In genomic region chr2:158120211-158120610, GRCm38 (mm10) we compare ENCODE assay signal across 25 mouse cellular contexts.
"Had no signal": no experiment of that assay in that cellular context is flagged by ENCODE, and none has a peak within 500 bp of the region (broad histone marks: within the 10 kb centered on the region; RNA-seq: fewer than 3 reads in every experiment).

No protein-coding gene starts in this region.

- H3K27me3 ChIP-seq: heart, embryonic 13.5 days; heart, embryonic 15.5 days; hindbrain, embryonic 12.5 days; intestine, embryonic 15.5 days; limb, embryonic 13.5 days; liver, embryonic 12.5 days had no signal

- H3K9ac ChIP-seq: heart, embryonic 13.5 days; heart, embryonic 15.5 days; hindbrain, embryonic 12.5 days; hindbrain, embryonic 14.5 days; intestine, embryonic 15.5 days; limb, embryonic 13.5 days; liver, embryonic 12.5 days; liver, embryonic 14.5 days had no signal

- H3K27ac ChIP-seq: heart, adult 2 months; heart, embryonic 13.5 days; heart, embryonic 15.5 days; hindbrain, embryonic 10.5 days; hindbrain, embryonic 12.5 days; hindbrain, embryonic 14.5 days; intestine, embryonic 15.5 days; layer of hippocampus, adult 2 months; left cerebral cortex, adult 2 months; limb, embryonic 13.5 days; liver, embryonic 14.5 days had no signal

- H3K4me3 ChIP-seq: heart, adult 2 months; heart, embryonic 13.5 days; heart, embryonic 15.5 days; hindbrain, embryonic 10.5 days; hindbrain, embryonic 12.5 days; intestine, embryonic 15.5 days; layer of hippocampus, adult 2 months; left cerebral cortex, adult 2 months; limb, embryonic 13.5 days; liver, embryonic 12.5 days had no signal

- DNase-seq: gastrocnemius, postnatal 10 days; gastrocnemius, postnatal 25 days; heart, adult 2 months; heart, postnatal 14 days; heart, postnatal 4 days; kidney, adult 18-20 months; kidney, adult 8-10 months; kidney, postnatal 10 days; kidney, postnatal 25 days; kidney, postnatal 4 days had no signal

- H3K9me3 ChIP-seq: heart, embryonic 13.5 days; heart, embryonic 15.5 days; hindbrain, embryonic 10.5 days; hindbrain, embryonic 12.5 days; intestine, embryonic 15.5 days; limb, embryonic 13.5 days; liver, embryonic 12.5 days had no signal

- H3K36me3 ChIP-seq: hindbrain, embryonic 10.5 days; hindbrain, embryonic 12.5 days; limb, embryonic 13.5 days had no signal

- ATAC-seq: hindbrain, embryonic 16.5 days; inflammation-experienced regulatory T-cells, adult 6 months; intestine, embryonic 15.5 days; intestine, postnatal 0 days; liver, embryonic 12.5 days had no signal

- H3K4me2 ChIP-seq: heart, embryonic 11.5 days; heart, embryonic 13.5 days; heart, embryonic 15.5 days; hindbrain, embryonic 12.5 days; hindbrain, embryonic 14.5 days; intestine, embryonic 15.5 days; limb, embryonic 13.5 days; liver, embryonic 12.5 days had no signal
